Mouse (Mus musculus) brown adipose tissue, adult 24 weeks (tissue): Measurements from ENCODE around the gene Pus7l. TPM values are rescaled to one million over a fixed set of nuclear protein-coding genes. Genes with fewer than 3 reads are reported as not detected.
"Not testable (repeated sequence)": the region's sequence is repeated elsewhere in the genome, so short reads cannot be mapped to it uniquely, and the experiment has no call there.

Source experiments
- H3K27ac ChIP-seq: fragments of 200-500 bp; replicated peaks from 2 replicates; pipeline ENCODE4 v1.5.1; 2012; ENCODE audit warnings: low read depth, mild to moderate bottlenecking, low read length
- H3K4me1 ChIP-seq: fragments of 200-500 bp; 2 replicates; pipeline ENCODE4 v1.6.1; 2012; ENCODE audit warnings: low read length, mixed read lengths; ENCODE audit not compliant: control insufficient read depth, insufficient read depth, insufficient read length
- H3K4me3 ChIP-seq: fragments of 200-500 bp; 2 replicates; pipeline ENCODE4 v1.5.1; 2012; ENCODE audit warnings: low read depth, mild to moderate bottlenecking, low read length, moderate library complexity; ENCODE audit not compliant: insufficient read depth
- polyA plus RNA-seq: library from polyadenylated mRNA; stranded (reverse); fragments of >200 nt; gene quantifications from 2 replicates; pipeline ENCODE4 v1.2.4, GENCODE M21; 2012; ENCODE audit not compliant: missing spikeins, insufficient read depth, insufficient read length

The Pus7l gene
- polyA plus RNA-seq, 1 experiment: 1.7 TPM

- Histone ChIP-seq H3K4me3 (no peak overlapping the region), H3K27ac (no peak overlapping the region), H3K4me1 (no peaks in the 10 kb centered on the region)
These were observed 23.0 kb downstream of the Pus7l start for GRCm38 (mm10) chr15:94520205-94520900.

GRCm38 (mm10) chr15:94517913-94518491 lies 25.3 kb downstream of the Pus7l start:
- H3K27ac ChIP-seq: no peak overlapping the region
- no peaks in the 10 kb centered on the region for H3K4me1 ChIP-seq
- peak overlapping the region; percentile 10; the same call in 1 of the 2 replicates for H3K4me3 ChIP-seq

- H3K27ac ChIP-seq: no peak overlapping the region
- no peaks in the 10 kb centered on the region for H3K4me1 ChIP-seq
- no peak overlapping the region for H3K4me3 ChIP-seq
These were observed 39.7 kb downstream of the Pus7l start for GRCm38 (mm10) chr15:94503451-94504215.

GRCm38 (mm10) chr15:94499260-94499659 lies 44.1 kb downstream of the Pus7l start:
- Histone ChIP-seq H3K4me3 (no peak overlapping the region), H3K4me1 (no peaks in the 10 kb centered on the region), H3K27ac (no peak overlapping the region)

- Histone ChIP-seq H3K4me3 (no peak overlapping the region), H3K27ac (no peak overlapping the region), H3K4me1 (no peaks in the 10 kb centered on the region)
These were observed 47.4 kb downstream of the Pus7l start for GRCm38 (mm10) chr15:94495936-94496335.

- Histone ChIP-seq H3K4me1 (no peaks in the 10 kb centered on the region), H3K4me3 (no peak overlapping the region), H3K27ac (no peak overlapping the region)
These were observed 48.9 kb downstream of the Pus7l start for GRCm38 (mm10) chr15:94494445-94494844.

- H3K27ac ChIP-seq: no peak overlapping the region
- no peaks in the 10 kb centered on the region for H3K4me1 ChIP-seq
- no peak overlapping the region for H3K4me3 ChIP-seq
These were observed 53.9 kb downstream of the Pus7l start for GRCm38 (mm10) chr15:94489433-94489832.

GRCm38 (mm10) chr15:94488028-94488427 lies 55.3 kb downstream of the Pus7l start:
- not testable (repeated sequence) for H3K4me3 ChIP-seq, H3K27ac ChIP-seq, H3K4me1 ChIP-seq

- H3K27ac ChIP-seq: no peak overlapping the region
- no peaks in the 10 kb centered on the region for H3K4me1 ChIP-seq
- no peak overlapping the region for H3K4me3 ChIP-seq
These were observed 60.8 kb downstream of the Pus7l start for GRCm38 (mm10) chr15:94482555-94482954.

- Histone ChIP-seq H3K27ac (no peak overlapping the region), H3K4me3 (no peak overlapping the region), H3K4me1 (no peaks in the 10 kb centered on the region)
These were observed 62.6 kb downstream of the Pus7l start for GRCm38 (mm10) chr15:94480792-94481191.

GRCm38 (mm10) chr15:94480248-94480647 lies 63.1 kb downstream of the Pus7l start:
- Histone ChIP-seq H3K4me1 (no peaks in the 10 kb centered on the region), H3K4me3 (no peak overlapping the region), H3K27ac (no peak overlapping the region)

- Histone ChIP-seq H3K4me1 (no peaks in the 10 kb centered on the region), H3K4me3 (no peak overlapping the region)
These were observed 63.7 kb downstream of the Pus7l start for GRCm38 (mm10) chr15:94479513-94480136.

GRCm38 (mm10) chr15:94478706-94479105 lies 64.6 kb downstream of the Pus7l start:
- Histone ChIP-seq H3K4me1 (no peaks in the 10 kb centered on the region), H3K27ac (no peak overlapping the region)

More at GRCm38 (mm10) chr15:94479513-94480136, 63.7 kb downstream of the Pus7l start:
- no peak overlapping the region for H3K27ac ChIP-seq

GRCm38 (mm10) chr15:94477287-94477686 lies 66.1 kb downstream of the Pus7l start:
- H3K4me1 ChIP-seq: no peaks in the 10 kb centered on the region
- H3K27ac ChIP-seq: no peak overlapping the region
- no peak overlapping the region for H3K4me3 ChIP-seq

More at GRCm38 (mm10) chr15:94478706-94479105, 64.6 kb downstream of the Pus7l start:
- no peak overlapping the region for H3K4me3 ChIP-seq

GRCm38 (mm10) chr15:94475975-94476374 lies 67.4 kb downstream of the Pus7l start:
- no peak overlapping the region for H3K4me3 ChIP-seq
- no peaks in the 10 kb centered on the region for H3K4me1 ChIP-seq
- H3K27ac ChIP-seq: no peak overlapping the region
